Mouse (Mus musculus): Measurements from ENCODE around the gene Sept5. TPM values are rescaled to one million over a fixed set of nuclear protein-coding genes. Genes with fewer than 3 reads are reported as not detected.

Gene Sept5
- polyA plus RNA-seq, 1 experiment from 2014 or later: 212 TPM

DNA sequence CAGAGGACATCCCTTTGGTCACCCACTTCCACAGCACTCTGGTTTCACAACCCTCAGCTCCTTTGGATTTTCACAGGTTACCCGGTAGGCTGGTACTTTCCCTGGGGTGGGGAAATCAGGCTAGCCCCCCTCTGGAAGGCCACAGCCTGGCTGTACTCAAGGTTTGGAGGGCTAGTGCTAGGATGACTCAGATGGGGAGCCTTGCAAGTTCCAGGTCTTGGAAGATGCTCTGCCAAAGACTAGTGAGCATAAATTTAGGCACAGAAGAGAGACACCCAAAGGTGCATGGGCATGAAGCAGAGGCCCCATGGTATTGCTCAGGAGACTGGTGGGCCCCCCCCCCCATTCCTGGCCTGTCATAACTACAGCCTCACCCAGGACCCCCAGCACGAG lies 810 bp downstream of the Sept5 start:
- ATAC-seq (ENCODE audit: low FRiP score, low read depth): peak; percentile 0
- 24% methylated on average over 2 of the region's 2 CpGs for WGBS
- peak overlapping the region; percentile 89 for H3K27ac ChIP-seq (replicated peaks)
- H3K9ac ChIP-seq: peak overlapping the region; percentile 87
- H3K4me2 ChIP-seq: peak overlapping the region; percentile 96
- H3K9me3 ChIP-seq: no peaks in the 10 kb centered on the region
- H3K4me3 ChIP-seq: peak overlapping the region; percentile 84
- peaks cover 20% of the 10 kb centered on the region for H3K27me3 ChIP-seq
- H3K36me3 ChIP-seq: peaks cover 12% of the 10 kb centered on the region
- H3K4me1 ChIP-seq (replicated peaks): peaks cover 42% of the 10 kb centered on the region

DNA sequence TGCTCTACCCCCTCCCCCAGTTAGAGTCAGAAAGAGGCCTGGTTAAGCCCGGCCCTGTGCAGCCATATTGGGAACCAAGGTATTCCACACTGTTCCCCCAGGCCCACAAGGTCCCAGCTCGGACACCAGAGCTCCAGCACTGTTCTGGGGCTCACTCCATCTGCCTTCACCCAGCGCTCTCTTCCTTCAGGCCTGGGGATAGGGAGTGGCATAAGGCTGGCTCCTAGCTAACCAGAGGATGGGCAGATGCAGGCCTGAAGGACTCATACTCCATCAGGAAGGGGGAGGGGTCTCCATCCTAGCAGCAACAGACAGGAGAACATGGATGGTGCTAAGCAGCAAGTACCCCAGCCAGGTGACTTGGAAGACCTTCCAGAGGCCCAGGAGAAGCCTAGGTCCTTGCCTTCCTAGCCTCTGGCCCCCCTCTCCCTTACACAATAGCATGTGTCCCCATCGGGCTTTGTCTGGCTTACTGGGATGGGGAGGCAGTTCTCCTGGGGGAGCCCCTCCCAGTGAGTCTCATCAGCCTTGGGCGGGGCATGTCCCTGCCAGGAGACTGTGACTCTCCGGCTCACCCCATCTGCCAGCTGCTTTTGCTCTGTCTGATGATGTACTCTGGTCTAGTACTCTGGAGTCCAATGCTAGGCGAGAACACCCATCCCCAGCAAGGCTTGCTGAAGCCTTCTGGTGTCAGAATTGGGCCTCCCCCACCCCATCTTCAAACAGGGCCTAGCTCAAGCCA lies 1.4 kb downstream of the Sept5 start:
- Histone ChIP-seq H3K9ac (peak overlapping the region; percentile 87), H3K4me2 (peak overlapping the region; percentile 96), H3K9me3 (no peaks in the 10 kb centered on the region), H3K27me3 (peaks cover 25% of the 10 kb centered on the region), H3K36me3 (peaks cover 18% of the 10 kb centered on the region), H3K4me1 (replicated peaks) (peaks cover 42% of the 10 kb centered on the region), H3K4me3 (peak overlapping the region; percentile 84), H3K27ac (replicated peaks) (peak overlapping the region; percentile 89)
- ATAC-seq (ENCODE audit: low FRiP score, low read depth): peak; percentile 2; the same call in 1 of the 2 replicates
- WGBS: 27% methylated on average over 7 of the region's 7 CpGs

DNA sequence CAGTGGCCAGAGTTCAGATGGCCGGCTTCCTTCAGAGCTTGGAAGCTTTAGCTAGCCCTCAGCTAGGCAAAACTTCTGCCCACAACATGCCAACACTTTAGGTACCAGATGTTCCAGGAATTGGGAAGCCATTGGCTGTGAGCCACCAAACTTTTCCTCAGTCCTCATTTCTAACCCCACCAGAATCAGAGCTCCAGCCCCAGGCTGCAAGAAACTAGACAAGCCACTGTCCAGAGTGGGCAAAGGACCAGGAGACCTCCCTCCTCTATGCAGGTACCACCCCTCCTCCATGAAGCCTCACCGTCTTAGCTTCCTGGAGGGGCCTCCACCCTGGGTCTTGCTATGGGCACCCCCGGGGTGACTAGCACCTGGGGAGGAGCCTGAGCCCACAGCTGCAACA lies 2.6 kb downstream of the Sept5 start:
- Histone ChIP-seq H3K4me3 (peak overlapping the region; percentile 84), H3K9me3 (no peaks in the 10 kb centered on the region), H3K36me3 (peaks cover 30% of the 10 kb centered on the region), H3K27me3 (peaks cover 37% of the 10 kb centered on the region), H3K27ac (replicated peaks) (no peak overlapping the region), H3K9ac (no peak overlapping the region), H3K4me1 (replicated peaks) (peaks cover 42% of the 10 kb centered on the region), H3K4me2 (peak overlapping the region; percentile 96)
- no peak for ATAC-seq (ENCODE audit: low FRiP score, low read depth)
- WGBS: 42% methylated on average over 3 of the region's 3 CpGs

DNA sequence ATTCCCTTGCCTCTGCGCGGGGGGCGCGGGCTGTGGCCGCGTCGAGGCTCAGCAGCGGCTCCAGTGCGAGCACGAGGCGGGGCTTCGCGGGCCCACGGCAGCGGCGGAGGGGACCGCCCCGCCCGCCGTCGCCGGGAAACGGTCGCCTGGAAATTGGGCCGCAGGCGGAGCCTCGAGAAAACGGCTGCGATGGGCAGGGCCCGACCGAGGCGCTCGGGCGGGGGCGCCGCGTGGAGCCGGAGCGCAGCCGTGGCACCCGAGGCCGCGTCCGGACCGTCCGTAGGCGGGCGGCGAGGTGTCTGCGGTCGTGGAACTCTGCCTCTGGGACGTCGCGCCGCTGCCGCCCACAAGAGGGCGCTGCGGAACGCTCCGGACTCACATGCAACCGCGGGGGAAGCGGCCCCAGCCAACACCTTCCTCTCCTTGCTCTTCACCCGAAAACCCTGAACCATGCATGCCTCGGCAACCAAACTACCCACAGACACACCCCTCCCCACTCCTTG lies 3.3 kb downstream of the Sept5 start, which contains the start of gene Gm49601:
Gm49601 (minus strand) TSS at position 52 of the 503 bp plus-strand sequence.
- Histone ChIP-seq H3K9me3 (no peaks in the 10 kb centered on the region), H3K4me2 (peak within 1 kb of the TSS; percentile 96), H3K4me3 (peak within 1 kb of the TSS; percentile 84), H3K27ac (replicated peaks) (no peak within 1 kb of the TSS), H3K27me3 (peaks cover 45% of the 10 kb centered on the region), H3K9ac (peak within 1 kb of the TSS; percentile 46), H3K36me3 (peaks cover 32% of the 10 kb centered on the region), H3K4me1 (replicated peaks) (peaks cover 46% of the 10 kb centered on the region)
- WGBS: 1% methylated on average over 48 of the region's 65 CpGs
- ATAC-seq (ENCODE audit: low FRiP score, low read depth): peak; percentile 7; the same call in 1 of the 2 replicates

GRCm38 (mm10) chr16:18625791-18626311 lies 3.9 kb downstream of the Sept5 start:
- H3K4me2 ChIP-seq: peak overlapping the region; percentile 96
- peaks cover 50% of the 10 kb centered on the region for H3K27me3 ChIP-seq
- peaks cover 32% of the 10 kb centered on the region for H3K36me3 ChIP-seq
- peak overlapping the region; percentile 84 for H3K4me3 ChIP-seq
- H3K9ac ChIP-seq: peak overlapping the region; percentile 46
- peaks cover 52% of the 10 kb centered on the region for H3K4me1 ChIP-seq (replicated peaks)
- 12% methylated on average over 26 of the region's 26 CpGs for WGBS
- no peak for ATAC-seq (ENCODE audit: low FRiP score, low read depth)
- H3K9me3 ChIP-seq: no peaks in the 10 kb centered on the region
- H3K27ac ChIP-seq (replicated peaks): no peak overlapping the region

DNA sequence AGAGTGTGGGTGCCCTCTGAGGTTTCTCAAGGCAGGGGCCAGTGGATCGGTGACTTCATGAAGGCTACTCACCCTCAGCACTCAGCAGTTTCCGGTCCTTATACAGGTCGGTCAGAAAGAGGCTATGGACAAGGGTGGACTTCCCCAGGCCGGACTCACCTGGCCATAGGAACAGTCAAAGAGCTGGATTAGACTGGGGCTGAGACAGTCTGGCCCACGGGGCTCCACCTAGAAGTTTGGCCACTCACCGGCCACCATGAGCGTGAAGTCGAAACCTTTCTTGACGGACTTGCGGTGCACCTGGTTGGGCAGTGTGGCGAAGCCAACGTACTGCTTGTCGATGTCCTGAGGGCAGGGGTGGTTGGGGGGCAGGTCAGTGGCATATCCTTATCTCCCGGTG lies 4.7 kb downstream of the Sept5 start:
- Histone ChIP-seq H3K27ac (replicated peaks) (no peak overlapping the region), H3K9me3 (no peaks in the 10 kb centered on the region), H3K9ac (no peak overlapping the region), H3K4me2 (no peak overlapping the region), H3K27me3 (peaks cover 57% of the 10 kb centered on the region), H3K4me3 (no peak overlapping the region), H3K4me1 (replicated peaks) (peaks cover 53% of the 10 kb centered on the region), H3K36me3 (peaks cover 32% of the 10 kb centered on the region)
- 47% methylated on average over 14 of the region's 14 CpGs for WGBS
- ATAC-seq (ENCODE audit: low FRiP score, low read depth): no peak

DNA sequence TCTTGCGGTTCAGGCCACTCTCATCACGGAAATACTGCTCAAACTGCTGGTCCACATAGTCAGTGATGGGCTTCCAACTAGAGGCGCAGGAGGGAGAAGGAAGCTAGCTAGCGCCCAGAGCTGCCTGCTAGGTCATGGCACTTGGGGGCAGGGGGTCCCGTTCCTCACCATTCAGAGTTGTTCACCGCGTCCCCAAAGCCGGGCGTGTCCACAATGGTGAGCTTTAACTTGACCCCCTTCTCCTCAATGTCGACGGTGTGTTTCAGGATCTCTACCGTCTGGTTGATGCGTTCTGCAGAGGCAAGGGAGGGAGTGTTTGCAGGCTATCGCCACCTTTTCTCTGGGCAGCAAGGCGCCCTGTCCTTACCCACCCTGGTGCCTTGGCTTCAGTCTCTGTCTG lies 5.1 kb downstream of the Sept5 start:
- no peak overlapping the region for H3K4me3 ChIP-seq
- H3K27me3 ChIP-seq: peaks cover 61% of the 10 kb centered on the region
- no peak for ATAC-seq (ENCODE audit: low FRiP score, low read depth)
- no peak overlapping the region for H3K27ac ChIP-seq (replicated peaks)
- H3K36me3 ChIP-seq: peaks cover 32% of the 10 kb centered on the region
- H3K4me1 ChIP-seq (replicated peaks): peaks cover 53% of the 10 kb centered on the region
- H3K4me2 ChIP-seq: no peak overlapping the region
- no peak overlapping the region for H3K9ac ChIP-seq
- 38% methylated on average over 15 of the region's 15 CpGs for WGBS
- H3K9me3 ChIP-seq: no peaks in the 10 kb centered on the region

DNA sequence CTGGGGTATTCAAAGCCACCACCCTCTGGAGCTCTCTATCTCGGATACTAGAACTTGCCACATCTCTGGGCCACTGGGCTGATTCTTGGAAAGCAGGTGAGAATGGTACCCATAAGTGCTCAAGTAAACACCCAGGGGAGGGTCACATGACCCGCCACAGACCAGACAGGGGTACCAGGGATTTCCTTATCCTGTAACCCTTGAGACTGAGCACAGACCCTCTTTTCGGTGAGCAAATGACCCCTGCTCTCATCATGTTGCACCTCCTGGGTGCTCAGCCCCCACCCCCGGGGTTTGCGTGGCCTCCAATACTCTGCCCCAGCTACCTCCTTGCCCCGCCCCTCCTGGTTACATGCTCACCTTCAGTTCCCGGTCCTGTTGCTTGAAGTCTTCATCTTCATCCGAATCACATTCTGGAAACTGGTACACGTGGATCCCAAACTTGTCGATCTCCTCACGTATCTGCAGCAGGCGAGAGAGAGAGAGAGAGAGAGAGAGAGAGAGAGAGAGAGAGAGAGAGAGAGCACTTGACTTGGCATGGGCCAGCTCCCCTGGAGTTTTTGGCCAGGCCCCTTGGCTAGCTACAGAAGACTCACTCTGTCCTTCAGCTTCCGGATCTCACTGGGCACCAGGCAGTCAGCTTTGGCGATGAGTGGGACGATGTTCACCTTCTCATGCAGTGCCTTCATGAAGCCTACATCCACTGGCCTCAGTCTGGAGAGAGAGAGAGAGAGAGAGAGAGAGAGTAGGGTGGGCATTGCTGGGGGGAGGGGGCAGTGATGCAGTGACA lies 5.8 kb downstream of the Sept5 start:
- Histone ChIP-seq H3K9ac (no peak overlapping the region), H3K27ac (replicated peaks) (no peak overlapping the region), H3K4me1 (replicated peaks) (peaks cover 52% of the 10 kb centered on the region), H3K4me2 (no peak overlapping the region), H3K27me3 (peaks cover 68% of the 10 kb centered on the region), H3K36me3 (peaks cover 32% of the 10 kb centered on the region), H3K9me3 (no peaks in the 10 kb centered on the region), H3K4me3 (no peak overlapping the region)
- WGBS: 39% methylated on average over 15 of the region's 15 CpGs
- ATAC-seq (ENCODE audit: low FRiP score, low read depth): no peak

- no peaks in the 10 kb centered on the region for H3K9me3 ChIP-seq
- no peak overlapping the region for H3K9ac ChIP-seq
- no peak overlapping the region for H3K27ac ChIP-seq (replicated peaks)
- no peak overlapping the region for H3K4me2 ChIP-seq
- H3K4me3 ChIP-seq: no peak overlapping the region
- H3K27me3 ChIP-seq: peaks cover 76% of the 10 kb centered on the region
- 41% methylated on average over 29 of the region's 29 CpGs for WGBS
- no peak for ATAC-seq (ENCODE audit: low FRiP score, low read depth)
- H3K4me1 ChIP-seq (replicated peaks): peaks cover 44% of the 10 kb centered on the region
- H3K36me3 ChIP-seq: peaks cover 32% of the 10 kb centered on the region
These were observed 6.6 kb downstream of the Sept5 start for GRCm38 (mm10) chr16:18622916-18623750.

GRCm38 (mm10) chr16:18622019-18622418 lies 7.7 kb downstream of the Sept5 start, which contains the start of gene Gp1bb:
TSS of gene Gp1bb (minus strand) at chr16:18622403.
- peaks cover 80% of the 10 kb centered on the region for H3K27me3 ChIP-seq
- H3K9me3 ChIP-seq: no peaks in the 10 kb centered on the region
- peaks cover 32% of the 10 kb centered on the region for H3K36me3 ChIP-seq
- H3K4me3 ChIP-seq: peak within 1 kb of the TSS; percentile 33
- H3K27ac ChIP-seq (replicated peaks): no peak within 1 kb of the TSS
- H3K4me1 ChIP-seq (replicated peaks): peaks cover 38% of the 10 kb centered on the region
- no peak for ATAC-seq (ENCODE audit: low FRiP score, low read depth)
- H3K9ac ChIP-seq: peak within 1 kb of the TSS; percentile 26; the same call in 1 of the 2 replicates
- 21% methylated on average over 17 of the region's 17 CpGs for WGBS
- H3K4me2 ChIP-seq: peak within 1 kb of the TSS; percentile 72

GRCm38 (mm10) chr16:18621362-18622001 lies 8.3 kb downstream of the Sept5 start:
- Histone ChIP-seq H3K4me2 (peak overlapping the region; percentile 72), H3K27me3 (peaks cover 86% of the 10 kb centered on the region), H3K36me3 (peaks cover 32% of the 10 kb centered on the region), H3K4me3 (peak overlapping the region; percentile 33), H3K9ac (peak overlapping the region; percentile 26; the same call in 1 of the 2 replicates), H3K9me3 (no peaks in the 10 kb centered on the region), H3K4me1 (replicated peaks) (peaks cover 35% of the 10 kb centered on the region), H3K27ac (replicated peaks) (no peak overlapping the region)
- no peak for ATAC-seq (ENCODE audit: low FRiP score, low read depth)
- WGBS: 10% methylated on average over 38 of the region's 38 CpGs

All from hindbrain, embryonic 15.5 days (tissue).